Mouse (Mus musculus): ENCODE data around the gene Disp1.

The Disp1 gene

DNA sequence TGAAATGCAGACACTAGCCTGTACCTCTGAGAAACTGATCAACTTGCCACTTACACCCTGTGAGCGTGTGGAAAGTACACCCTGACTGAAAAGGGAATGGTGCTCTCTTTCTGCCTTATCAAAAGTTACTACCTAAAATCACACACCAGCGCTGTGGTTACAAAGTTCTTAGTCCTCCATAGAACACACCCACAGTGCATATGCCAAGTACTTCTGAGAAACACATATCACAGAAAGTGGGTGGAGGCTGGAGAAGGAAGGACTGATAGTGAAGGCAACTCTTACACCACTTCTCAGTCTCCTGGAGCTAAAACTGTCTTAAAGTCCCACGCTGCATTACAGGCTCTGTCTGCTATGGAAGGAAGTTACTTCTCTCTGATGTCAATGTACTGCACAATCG, 86.9 kb downstream of the Disp1 start:
- in situ Hi-C loops (cut with MboI, MseI), result no loop called here

DNA sequence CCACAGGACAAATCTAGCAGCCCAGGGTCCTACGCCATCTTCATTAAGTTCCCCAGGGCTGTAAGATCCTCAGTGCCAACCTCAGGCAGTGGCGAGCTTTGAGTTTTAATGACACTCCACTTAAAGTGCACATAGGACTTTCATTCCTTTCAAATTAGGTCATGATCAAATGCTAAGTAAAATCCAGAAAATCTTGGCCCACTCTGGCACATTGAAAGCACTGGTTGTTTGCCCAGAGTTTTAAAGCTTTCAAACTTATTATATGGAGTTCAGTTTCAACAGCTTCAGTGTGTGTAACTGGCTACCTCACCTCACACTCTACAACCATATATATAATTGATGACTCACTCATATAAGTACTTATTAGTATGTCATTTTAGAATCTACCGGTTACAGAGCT, 87.9 kb downstream of the Disp1 start:
- in situ Hi-C loops (cut with MboI, MseI), result no loop called here

DNA sequence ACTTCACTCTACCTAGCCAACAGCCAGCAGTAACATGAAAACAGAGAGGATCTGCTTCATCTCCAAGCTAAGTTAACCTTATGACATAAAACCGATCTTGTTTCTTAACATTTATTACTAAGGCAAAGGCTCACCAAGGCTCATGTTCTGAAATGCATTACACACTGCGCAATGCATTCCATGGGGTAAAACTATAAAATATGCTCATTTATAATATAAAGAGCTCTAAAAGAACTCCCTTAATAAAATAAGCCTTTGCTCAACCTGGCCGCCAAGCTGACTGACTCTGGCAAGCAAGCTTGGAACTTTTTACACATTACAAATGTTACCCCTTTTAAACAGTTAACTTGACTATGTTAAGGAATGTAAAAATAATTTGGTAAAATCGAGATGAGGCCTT, 94.1 kb downstream of the Disp1 start:
- in situ Hi-C loops (cut with MboI, MseI), result no loop called here

DNA sequence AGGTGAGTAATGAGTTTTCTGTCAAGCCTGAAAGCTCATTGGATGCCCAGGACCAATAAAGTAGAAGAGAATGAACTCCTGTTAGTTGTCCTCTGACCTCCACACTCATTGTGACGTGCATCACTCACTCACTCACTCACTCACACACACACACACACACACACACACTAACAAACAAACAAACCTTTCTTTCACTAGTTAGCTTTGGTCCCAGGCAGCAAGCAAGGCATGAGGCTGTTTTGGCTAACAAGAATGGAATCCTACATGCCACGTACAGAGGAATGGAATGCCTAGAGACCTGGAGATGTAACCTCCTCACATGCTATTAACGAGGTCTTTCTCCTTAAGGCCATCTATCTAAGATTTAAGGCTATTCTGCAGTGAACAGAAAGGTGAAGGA, 97.6 kb downstream of the Disp1 start:
- in situ Hi-C loops (cut with MboI, MseI), result no loop called here

GRCm38 (mm10) chr1:183120341-183120923, 100.9 kb downstream of the Disp1 start:
- in situ Hi-C loops (cut with MboI, MseI), result no loop called here

DNA sequence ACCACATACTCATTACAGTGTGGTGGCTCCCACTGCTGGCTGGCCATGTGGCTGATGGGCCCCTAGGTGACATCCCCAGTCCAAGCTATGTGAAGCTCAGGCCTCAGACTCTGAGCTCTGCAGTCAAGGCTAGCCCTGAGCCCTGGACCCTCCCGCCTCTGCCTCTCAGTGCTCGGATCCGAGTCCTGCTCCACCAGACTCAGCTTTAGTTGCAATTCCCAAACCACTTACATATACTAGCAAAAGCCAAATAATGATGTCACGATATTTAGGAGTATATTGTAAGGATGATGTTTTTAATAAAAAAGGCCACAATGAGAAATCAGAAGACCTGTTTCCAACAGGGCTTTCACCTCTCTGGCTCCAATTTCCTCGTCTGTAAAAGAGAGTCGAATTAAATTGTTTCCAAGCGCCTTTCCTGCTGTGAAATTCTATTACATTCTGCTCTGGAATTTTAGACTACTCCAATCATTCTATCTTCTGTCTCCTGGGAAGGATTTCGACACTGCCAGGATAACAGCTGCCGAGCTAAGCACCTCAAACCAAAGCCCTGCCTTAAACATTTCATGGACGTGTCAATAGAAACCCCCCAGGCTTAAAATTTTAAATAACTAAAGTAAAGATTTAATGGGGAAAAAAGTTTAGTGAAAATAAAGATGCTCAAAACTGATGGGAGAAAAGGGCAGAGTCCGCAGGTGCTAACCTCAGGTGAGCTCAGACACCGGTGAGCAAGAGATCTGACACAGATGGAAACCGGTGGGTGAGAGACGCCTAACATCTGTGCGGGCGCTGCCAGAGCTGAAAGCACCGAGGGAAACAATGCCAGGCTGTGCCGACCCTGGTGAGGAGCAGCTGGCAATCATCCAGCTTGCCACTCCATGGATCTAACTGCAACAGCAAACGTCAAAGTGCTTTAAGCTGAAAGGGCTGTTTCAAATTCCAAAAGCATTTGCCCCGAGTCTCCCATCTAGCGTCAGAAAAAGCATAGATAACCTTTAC, 103.2 kb downstream of the Disp1 start:
- in situ Hi-C loops (cut with MboI, MseI), result no loop called here

GRCm38 (mm10) chr1:183116946-183117826, 104.1 kb downstream of the Disp1 start:
- in situ Hi-C loops (cut with MboI, MseI), result no loop called here

DNA sequence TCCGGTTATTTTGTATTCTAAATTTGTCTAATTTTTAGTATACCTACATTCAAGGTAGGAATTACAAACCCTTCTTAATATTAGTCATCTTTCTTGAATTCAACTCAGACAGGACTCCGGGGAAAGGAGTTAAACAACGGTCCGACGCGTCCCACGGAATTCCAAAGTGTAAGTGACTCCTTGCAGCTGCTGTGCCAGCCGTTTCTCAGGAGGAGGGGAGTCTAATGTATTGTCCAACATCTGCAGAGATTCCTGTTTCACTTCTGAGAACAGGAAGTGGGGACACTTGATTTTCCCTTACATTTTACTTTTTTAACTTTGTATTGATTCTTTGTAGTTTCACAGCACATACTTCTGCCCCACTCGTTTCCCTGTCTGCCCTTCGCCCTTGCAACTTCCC, 104.9 kb downstream of the Disp1 start:
- in situ Hi-C loops (cut with MboI, MseI), result no loop called here

DNA sequence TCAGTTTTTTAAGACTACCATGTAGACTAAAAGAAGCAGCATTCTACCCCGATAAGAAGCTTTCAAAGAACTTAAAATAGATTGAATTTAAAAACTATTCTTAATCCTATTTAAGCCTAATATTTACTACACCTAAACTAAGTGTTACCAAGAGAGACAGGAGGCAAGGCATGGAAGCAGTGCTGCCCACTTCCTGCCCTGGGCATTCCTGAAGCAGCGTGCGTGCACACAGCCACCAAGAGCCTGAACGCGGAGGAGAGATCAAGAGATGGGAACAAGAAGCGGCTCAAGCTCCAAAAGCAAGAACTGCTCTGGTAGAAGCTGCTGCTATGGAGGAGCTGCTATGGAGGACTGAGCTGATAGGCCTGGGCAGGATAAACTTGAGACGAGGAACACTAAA, 106.2 kb downstream of the Disp1 start:
- in situ Hi-C loops (cut with MboI, MseI), result no loop called here

GRCm38 (mm10) chr1:183114554-183114953, 106.8 kb downstream of the Disp1 start:
- in situ Hi-C loops (cut with MboI, MseI), result no loop called here

GRCm38 (mm10) chr1:183113546-183113945, 107.8 kb downstream of the Disp1 start:
- in situ Hi-C loops (cut with MboI, MseI), result no loop called here

- in situ Hi-C loops (cut with MboI, MseI), result loop anchor here in 1 of 2 experiments (10.0 kb wide), 1 partner anchor 47 kb away; no protein-coding TSS in a partner anchor
Observed at GRCm38 (mm10) chr1:183107476-183107875, 113.8 kb downstream of the Disp1 start.

DNA sequence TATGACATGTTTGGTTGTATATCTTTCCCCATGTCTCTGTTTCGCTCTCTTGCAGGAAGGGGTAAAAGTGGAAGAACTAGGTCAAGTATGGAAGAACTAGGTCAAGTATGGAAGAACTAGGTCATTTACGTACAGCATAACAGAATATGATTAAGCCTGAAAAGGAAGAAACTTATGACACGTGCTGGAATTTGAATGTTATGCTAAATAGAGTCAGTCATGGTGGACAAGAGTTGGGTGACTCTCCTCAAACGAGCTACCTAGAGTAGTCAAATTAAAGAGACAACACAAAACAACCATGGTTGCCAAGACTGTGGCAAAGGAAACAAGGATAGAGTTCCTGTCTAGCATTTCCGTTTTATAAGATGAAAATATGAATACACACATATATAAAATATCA, 116.6 kb downstream of the Disp1 start:
- in situ Hi-C loops (cut with MboI, MseI), result loop anchor here in 1 of 2 experiments (10.0 kb wide), 1 partner anchor 50 kb away; no protein-coding TSS in a partner anchor

DNA sequence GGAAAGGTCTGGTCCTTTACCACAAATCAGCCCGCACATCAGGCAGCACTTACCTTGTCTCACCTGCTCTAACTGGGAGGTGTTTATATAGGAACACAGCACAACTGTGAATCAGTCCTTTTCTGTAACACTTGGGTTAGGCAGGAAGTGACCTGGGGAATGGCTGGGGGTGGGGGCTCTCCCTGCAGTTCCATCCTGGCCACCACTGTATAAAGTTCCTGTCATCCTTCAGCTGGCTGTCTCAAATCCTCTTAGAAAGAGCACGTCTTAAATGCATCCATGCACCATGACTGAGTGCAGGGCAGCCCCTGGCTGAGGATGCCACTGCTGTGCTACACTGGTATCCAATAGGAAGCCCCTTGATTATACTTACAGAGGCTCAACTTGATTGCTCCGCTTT, 118.5 kb downstream of the Disp1 start:
- in situ Hi-C loops (cut with MboI, MseI), result loop anchor here in 1 of 2 experiments (10.0 kb wide), 1 partner anchor 52 kb away; no protein-coding TSS in a partner anchor

- in situ Hi-C loops (cut with MboI, MseI), result loop anchor here in 1 of 2 experiments (10.0 kb wide), 1 partner anchor 53 kb away; no protein-coding TSS in a partner anchor
Observed at GRCm38 (mm10) chr1:183102153-183102552, 119.2 kb downstream of the Disp1 start.

GRCm38 (mm10) chr1:183101371-183101770, 120.0 kb downstream of the Disp1 start:
- in situ Hi-C loops (cut with MboI, MseI), result loop anchor here in 1 of 2 experiments (10.0 kb wide), 1 partner anchor 53 kb away; no protein-coding TSS in a partner anchor

GRCm38 (mm10) chr1:183100245-183100644, 121.1 kb downstream of the Disp1 start:
- in situ Hi-C loops (cut with MboI, MseI), result loop anchor here in 1 of 2 experiments (10.0 kb wide), 1 partner anchor 55 kb away; no protein-coding TSS in a partner anchor

GRCm38 (mm10) chr1:183099686-183100085, 121.6 kb downstream of the Disp1 start:
- in situ Hi-C loops (cut with MboI, MseI), result loop anchor here in 1 of 2 experiments (10.0 kb wide), 1 partner anchor 55 kb away; no protein-coding TSS in a partner anchor

- in situ Hi-C loops (cut with MboI, MseI), result no loop called here
Observed at GRCm38 (mm10) chr1:183097606-183098005, 123.7 kb downstream of the Disp1 start.

DNA sequence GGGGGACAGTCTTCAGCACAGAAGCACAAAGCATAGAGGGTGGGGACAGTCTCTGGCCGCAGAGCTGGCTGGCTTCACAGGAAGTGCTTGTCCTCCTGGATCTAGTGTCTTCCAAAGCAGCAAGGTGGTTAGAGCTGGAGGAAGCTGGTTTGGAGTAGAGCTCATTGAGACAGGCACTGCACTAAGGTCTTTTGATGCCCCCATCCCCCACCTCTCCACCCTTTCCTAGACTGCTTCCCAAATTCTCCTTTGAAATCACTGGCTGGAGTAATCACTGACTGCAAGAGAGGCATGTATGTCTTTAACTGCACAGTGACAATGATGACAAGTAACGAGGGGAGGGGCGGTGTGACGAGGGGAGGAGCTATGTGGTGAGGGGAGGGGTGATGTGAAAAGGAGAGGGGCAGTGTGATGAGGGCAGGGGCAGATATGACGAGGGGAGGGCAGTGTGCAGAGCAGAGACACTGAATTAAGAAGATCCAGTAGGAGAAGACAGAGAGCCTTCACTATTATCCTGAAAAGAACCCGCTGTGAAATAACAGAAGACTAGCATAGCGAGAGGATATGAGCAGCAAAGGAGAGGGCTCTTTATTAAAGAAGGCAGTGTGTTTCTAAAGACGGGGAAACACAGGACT, 125.8 kb downstream of the Disp1 start:
- in situ Hi-C loops (cut with MboI, MseI), result no loop called here

- in situ Hi-C loops (cut with MboI, MseI), result no loop called here
Observed at GRCm38 (mm10) chr1:183092296-183092695, 129.0 kb downstream of the Disp1 start.

Measured in T-helper 17 cell (primary cell).